Mouse (Mus musculus) forebrain, postnatal 0 days (tissue): ENCODE data around the gene Cacna2d2. TPM values are rescaled to one million over a fixed set of nuclear protein-coding genes. Genes with fewer than 3 reads are reported as not detected.

Source experiments
- ATAC-seq: fragments of 200-750 bp; cut with Nextera tagmentation; 2 replicates; pipeline ENCODE4 v1.8.0; 2017; ENCODE audit warnings: mild to moderate bottlenecking, moderate library complexity
- DNase-seq: peaks from one replicate; pipeline ENCODE4 v3.0.0-alpha.2; 2015
- H3K27ac ChIP-seq: fragments of 300-500 bp; sonication (generic); 2 replicates; pipeline ENCODE4 v1.5.1; 2014; ENCODE audit warnings: low read depth, mild to moderate bottlenecking, antibody characterized with exemption, low read length, moderate library complexity, mixed read lengths
- H3K27me3 ChIP-seq: fragments of 300-500 bp; sonication (generic); 2 replicates; pipeline ENCODE4 v1.6.1; 2014; ENCODE audit warnings: mild to moderate bottlenecking, low read length, mixed read lengths; ENCODE audit not compliant: insufficient read depth
- H3K36me3 ChIP-seq: fragments of 300-500 bp; sonication (generic); 2 replicates; pipeline ENCODE4 v1.6.1; 2014; ENCODE audit warnings: mild to moderate bottlenecking, moderate library complexity; ENCODE audit not compliant: insufficient read depth
- H3K4me1 ChIP-seq: fragments of 300-500 bp; sonication (generic); 2 replicates; pipeline ENCODE4 v1.6.1; 2014; ENCODE audit warnings: antibody characterized with exemption; ENCODE audit not compliant: insufficient read depth
- H3K4me2 ChIP-seq: fragments of 300-500 bp; sonication (generic); 2 replicates; pipeline ENCODE4 v1.6.1; 2014; ENCODE audit warnings: low read depth, mild to moderate bottlenecking, moderate library complexity
- H3K4me3 ChIP-seq: fragments of 300-500 bp; sonication (generic); 2 replicates; pipeline ENCODE4 v1.5.1; 2014; ENCODE audit warnings: low read depth, low read length, mixed read lengths
- H3K9ac ChIP-seq: fragments of 300-500 bp; sonication (generic); 2 replicates; pipeline ENCODE4 v1.6.1; 2014; ENCODE audit warnings: mild to moderate bottlenecking
- H3K9me3 ChIP-seq: fragments of 300-500 bp; sonication (generic); 2 replicates; pipeline ENCODE4 v1.6.1; 2016; ENCODE audit warnings: low read length
- CTCF ChIP-seq: sonication (generic); IDR thresholded peaks from 2 replicates; pipeline ENCODE4 v1.5.1; 2016; ENCODE audit warnings: antibody characterized with exemption, control low read depth, low read depth
- WGBS: fragments of 180-500 bp; shearing (Covaris S2); extraction: QIAGEN DNeasy Blood & Tissue Kit; methylation state at CpG from one replicate; pipeline ENCODE4 v1.1.7; 2014; 5-methylcytosine and 5-hydroxymethylcytosine counted together
- polyA plus RNA-seq: library from polyadenylated mRNA; unstranded; fragments of >200 nt; fragmentation: Nextera tagmentation; extraction: Ambion mirVana; gene quantifications from 2 replicates; pipeline ENCODE4 v1.2.1, GENCODE M21; 2015
- total RNA-seq: library from RNA; depleted of rRNA; stranded (reverse); fragments of >200 nt; gene quantifications from 2 replicates; pipeline ENCODE4 v1.2.3, GENCODE M21; 2014

Gene Cacna2d2
- total and polyA plus RNA-seq, 2 experiments from 2014 or later = 5.0 to 49.5 TPM

DNA sequence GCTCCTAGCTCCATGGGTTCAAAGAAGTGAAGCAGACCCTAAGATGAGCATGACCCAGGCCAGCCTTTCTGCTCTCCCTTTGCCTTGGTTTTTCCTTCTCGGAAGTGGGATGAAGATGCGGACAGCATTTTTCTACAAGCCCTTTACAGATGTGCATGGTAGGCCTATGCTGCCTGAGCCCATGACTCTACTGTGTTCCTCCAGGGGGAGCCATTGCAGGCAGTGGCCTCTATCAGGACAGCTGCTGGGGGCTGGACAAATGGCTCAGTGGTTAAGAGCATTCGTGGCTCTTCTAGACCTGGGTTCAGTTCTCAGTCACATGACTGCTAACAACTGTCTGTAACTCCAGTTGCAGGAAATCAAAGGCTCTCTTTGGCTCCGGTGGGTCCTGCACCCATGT, 83.4 kb downstream of the Cacna2d2 start:
- TF ChIP-seq CTCF = peak; percentile 28
- H3K4me1 ChIP-seq = peaks cover 9% of the 10 kb centered on the region
- no peak for ATAC-seq
- H3K36me3 ChIP-seq = no peaks in the 10 kb centered on the region
- 85% methylated on average over 4 of the region's 4 CpGs for WGBS
- no peaks in the 10 kb centered on the region for H3K27me3 ChIP-seq
- no peak for DNase-seq
- no peak overlapping the region for H3K4me3 ChIP-seq
- H3K9me3 ChIP-seq = no peaks in the 10 kb centered on the region
- no peak overlapping the region for H3K27ac ChIP-seq
- H3K9ac ChIP-seq = no peak overlapping the region
- H3K4me2 ChIP-seq = no peak overlapping the region

GRCm38 (mm10) chr9:107483714-107484113, 84.3 kb downstream of the Cacna2d2 start:
- H3K27me3 ChIP-seq = no peaks in the 10 kb centered on the region
- no peak overlapping the region for H3K9ac ChIP-seq
- no peak overlapping the region for H3K27ac ChIP-seq
- no peak overlapping the region for H3K4me3 ChIP-seq
- 95% methylated on average over 5 of the region's 5 CpGs for WGBS
- no peak for TF ChIP-seq CTCF
- no peaks in the 10 kb centered on the region for H3K9me3 ChIP-seq
- peaks cover 9% of the 10 kb centered on the region for H3K4me1 ChIP-seq
- no peak for ATAC-seq
- H3K4me2 ChIP-seq = no peak overlapping the region
- H3K36me3 ChIP-seq = no peaks in the 10 kb centered on the region
- DNase-seq = no peak

- Histone ChIP-seq H3K9ac (no peak overlapping the region), H3K4me2 (no peak overlapping the region), H3K27ac (peak overlapping the region; percentile 50; the same call in 1 of the 2 replicates), H3K9me3 (no peaks in the 10 kb centered on the region), H3K36me3 (no peaks in the 10 kb centered on the region), H3K27me3 (no peaks in the 10 kb centered on the region), H3K4me1 (peaks cover 7% of the 10 kb centered on the region), H3K4me3 (no peak overlapping the region)
- no peak for TF ChIP-seq CTCF
- ATAC-seq (peak; percentile 90), DNase-seq (peak; percentile 80)
- 19% methylated on average over 17 of the region's 17 CpGs for WGBS
Observed at GRCm38 (mm10) chr9:107484302-107484701, 84.9 kb downstream of the Cacna2d2 start.

DNA sequence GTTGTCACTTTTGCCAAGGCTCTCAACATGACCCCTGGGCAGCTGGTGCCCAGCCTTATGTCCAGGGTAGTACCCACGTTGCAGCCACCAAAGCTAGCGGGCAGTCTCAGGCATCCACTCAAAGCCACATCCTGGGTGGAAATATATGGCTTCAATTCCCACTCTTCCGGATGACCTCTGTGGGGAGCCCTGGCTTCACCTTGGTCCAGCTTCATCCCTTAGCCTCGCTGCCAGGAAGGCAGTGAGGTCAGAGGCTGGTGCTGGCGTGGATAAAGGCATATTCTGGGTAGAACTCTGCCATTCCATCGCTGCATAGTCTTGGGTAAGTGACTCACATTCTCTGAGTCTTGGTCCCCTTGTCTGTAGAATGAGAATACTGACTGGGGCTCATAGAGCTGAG, 85.4 kb downstream of the Cacna2d2 start:
- Histone ChIP-seq H3K27me3 (no peaks in the 10 kb centered on the region), H3K9me3 (no peaks in the 10 kb centered on the region), H3K4me3 (no peak overlapping the region), H3K36me3 (no peaks in the 10 kb centered on the region), H3K4me2 (no peak overlapping the region), H3K9ac (no peak overlapping the region), H3K4me1 (peaks cover 6% of the 10 kb centered on the region; the same call in 1 of the 2 replicates), H3K27ac (peak overlapping the region; percentile 50)
- DNase-seq (no peak), ATAC-seq (no peak)
- 64% methylated on average over 6 of the region's 6 CpGs for WGBS
- no peak for TF ChIP-seq CTCF

DNA sequence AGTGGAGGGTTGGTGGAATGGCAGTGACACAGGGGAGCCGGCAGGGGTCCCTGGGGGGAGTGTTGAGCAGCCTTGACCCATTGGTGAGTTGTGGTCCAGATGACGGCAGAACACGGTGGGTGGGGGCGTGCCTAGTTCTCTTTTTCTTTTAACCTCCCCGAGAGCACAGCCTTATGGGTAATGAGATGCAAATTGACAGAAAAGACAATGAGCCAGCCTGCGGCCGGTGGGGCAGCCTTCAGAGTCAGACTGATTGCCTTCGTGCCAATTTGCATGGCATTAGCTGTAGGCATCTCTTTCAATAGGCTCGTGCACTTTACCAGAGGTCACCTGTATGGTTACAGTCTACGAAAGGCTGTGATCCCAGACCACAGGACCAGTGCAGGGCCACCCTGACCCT, 86.7 kb downstream of the Cacna2d2 start:
- H3K9ac ChIP-seq = no peak overlapping the region
- DNase-seq = no peak
- H3K27ac ChIP-seq = no peak overlapping the region
- no peak overlapping the region for H3K4me3 ChIP-seq
- no peaks in the 10 kb centered on the region for H3K36me3 ChIP-seq
- H3K9me3 ChIP-seq = no peaks in the 10 kb centered on the region
- no peak overlapping the region for H3K4me2 ChIP-seq
- peaks cover 6% of the 10 kb centered on the region; the same call in 1 of the 2 replicates for H3K4me1 ChIP-seq
- no peak for TF ChIP-seq CTCF
- ATAC-seq = no peak
- no peaks in the 10 kb centered on the region for H3K27me3 ChIP-seq
- 15% methylated on average over 10 of the region's 10 CpGs for WGBS

DNA sequence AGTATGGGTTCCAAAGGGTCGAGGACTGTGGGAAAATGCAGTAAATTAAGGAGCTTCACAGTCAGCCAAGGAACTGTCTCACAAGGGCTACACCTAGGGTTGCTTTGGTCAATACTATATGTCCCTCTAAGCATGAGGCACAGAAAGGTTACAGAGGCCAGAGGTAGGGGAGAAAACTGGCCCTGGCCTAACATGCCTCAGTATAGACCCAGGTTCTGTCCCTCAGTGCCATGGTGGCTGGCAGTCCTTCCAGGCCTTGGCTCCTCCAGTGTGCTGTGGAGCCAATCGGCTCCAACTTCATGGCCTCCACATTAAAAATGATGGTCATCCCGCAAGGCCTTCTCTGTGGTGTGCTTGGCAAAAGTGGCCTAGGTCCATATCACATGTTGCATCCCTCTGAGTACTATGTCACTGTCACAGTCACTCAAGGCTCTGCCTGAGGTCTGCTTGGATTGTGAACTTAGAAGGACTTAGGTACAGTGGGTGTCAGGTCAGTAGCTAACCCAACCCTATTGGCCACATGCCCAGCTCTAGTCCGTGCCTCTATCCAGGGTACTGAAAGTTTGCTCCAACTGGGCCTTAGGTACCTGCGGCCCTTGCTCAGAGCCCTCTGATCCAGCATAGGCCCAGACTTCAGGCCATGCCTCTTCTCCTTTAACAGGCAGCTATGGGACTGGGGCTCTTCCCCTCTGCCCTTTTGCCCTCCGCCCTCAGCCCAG, 87.3 kb downstream of the Cacna2d2 start:
- Histone ChIP-seq H3K9me3 (no peaks in the 10 kb centered on the region), H3K4me1 (peaks cover 6% of the 10 kb centered on the region; the same call in 1 of the 2 replicates), H3K27ac (no peak overlapping the region), H3K36me3 (no peaks in the 10 kb centered on the region), H3K27me3 (no peaks in the 10 kb centered on the region), H3K9ac (no peak overlapping the region), H3K4me2 (no peak overlapping the region), H3K4me3 (no peak overlapping the region)
- 79% methylated on average over 6 of the region's 6 CpGs for WGBS
- no peak for TF ChIP-seq CTCF
- DNase-seq (no peak), ATAC-seq (no peak)

DNA sequence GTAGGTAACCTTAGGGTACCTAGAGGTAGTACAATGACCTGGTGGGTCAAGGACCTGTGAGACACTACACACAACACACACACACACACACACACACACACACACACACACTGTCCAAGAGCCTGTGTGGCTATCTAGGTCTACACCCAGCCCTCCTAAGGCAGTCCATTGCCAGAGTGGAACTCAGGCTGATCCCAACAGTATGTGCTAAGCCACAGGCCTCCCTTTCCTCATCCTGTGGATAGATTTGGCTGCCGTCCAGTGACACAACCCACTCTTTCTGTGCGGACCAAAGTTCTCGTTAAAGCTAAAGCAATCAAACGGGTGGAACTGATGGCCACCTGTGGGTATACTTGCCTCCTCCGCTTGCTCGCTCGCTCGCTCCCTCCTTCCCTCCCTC, 90.7 kb downstream of the Cacna2d2 start:
- 43% methylated on average over 8 of the region's 8 CpGs for WGBS
- ATAC-seq (no peak), DNase-seq (no peak)
- H3K27ac ChIP-seq = no peak overlapping the region
- no peaks in the 10 kb centered on the region for H3K36me3 ChIP-seq
- no peak overlapping the region for H3K4me3 ChIP-seq
- TF ChIP-seq CTCF = no peak
- no peaks in the 10 kb centered on the region for H3K9me3 ChIP-seq
- no peak overlapping the region for H3K9ac ChIP-seq
- H3K4me1 ChIP-seq = no peaks in the 10 kb centered on the region
- H3K27me3 ChIP-seq = no peaks in the 10 kb centered on the region
- H3K4me2 ChIP-seq = no peak overlapping the region
